Mouse (Mus musculus): Measurements from ENCODE around the gene Bri3bp.

GRCm38 (mm10) chr5:125465701-125466106, 24.3 kb downstream of the Bri3bp start:
- TF ChIP-seq POLR2A (IDR thresholded peaks at IDR 0.05; ENCODE audit: borderline replicate concordance, extremely low read depth, insufficient read depth, insufficient read length, poor library complexity, severe bottlenecking) (peak; percentile 29; the same call in 1 of the 2 replicates), CTCF (IDR thresholded peaks at IDR 0.05; ENCODE audit: borderline replicate concordance, extremely low read depth, insufficient read depth, insufficient read length) (0 out of 2 replicates have a peak, but pooled peaks have one; percentile 6)

All from brain, embryonic 14.5 days (tissue).